Mouse (Mus musculus): ENCODE data around the gene Wfdc15b.
"Not testable (repeated sequence)": the region's sequence is repeated elsewhere in the genome, so short reads cannot be mapped to it uniquely, and the experiment has no call there.

Gene Wfdc15b

DNA sequence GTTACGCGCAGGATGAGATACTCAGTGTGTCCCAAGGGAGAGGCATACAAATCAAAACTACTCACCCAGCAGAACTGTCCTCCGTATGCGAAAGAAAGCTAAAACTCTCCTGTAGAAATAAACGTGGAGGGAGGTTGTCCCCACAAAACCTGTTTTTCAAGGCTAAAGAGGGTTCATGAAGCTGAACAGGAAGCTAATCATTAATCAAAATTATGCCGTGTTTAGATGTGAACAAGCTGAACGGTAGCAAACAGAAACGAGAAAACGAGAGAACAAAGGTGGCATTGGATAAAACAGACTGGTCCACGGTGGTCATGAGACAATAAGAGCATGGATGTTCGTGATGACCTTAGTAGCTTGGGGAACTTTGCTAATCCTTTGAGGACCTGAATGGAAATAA, at the start of gene Wfdc15b:
TSS of gene Wfdc15b (minus strand) at position 139 of the 400 bp plus-strand sequence.
- DNase-seq, result no peak

DNA sequence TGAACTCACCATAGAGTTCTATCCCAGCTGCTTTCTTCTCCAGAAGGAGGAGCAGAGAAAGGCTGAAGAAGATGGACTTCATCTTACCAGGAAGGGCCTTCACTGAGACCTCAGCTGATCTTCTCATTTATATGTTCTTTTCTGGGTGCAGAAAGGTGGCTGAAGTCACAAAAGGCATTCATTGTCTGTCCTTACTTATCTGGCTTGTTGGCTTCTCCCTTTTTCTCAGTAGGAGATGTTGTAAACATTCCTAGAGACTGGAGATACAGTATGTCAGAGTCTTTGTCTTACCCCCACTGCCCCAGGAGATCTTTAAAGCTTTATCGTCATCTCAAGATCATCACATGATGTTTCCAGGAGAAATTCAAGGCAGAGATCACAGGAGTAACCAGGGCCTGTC, 35.1 kb upstream of the Wfdc15b start, which contains the start of gene Svs3b:
TSS of gene Svs3b (minus strand) at position 101 of the 400 bp plus-strand sequence.
- not testable (repeated sequence) for DNase-seq

DNA sequence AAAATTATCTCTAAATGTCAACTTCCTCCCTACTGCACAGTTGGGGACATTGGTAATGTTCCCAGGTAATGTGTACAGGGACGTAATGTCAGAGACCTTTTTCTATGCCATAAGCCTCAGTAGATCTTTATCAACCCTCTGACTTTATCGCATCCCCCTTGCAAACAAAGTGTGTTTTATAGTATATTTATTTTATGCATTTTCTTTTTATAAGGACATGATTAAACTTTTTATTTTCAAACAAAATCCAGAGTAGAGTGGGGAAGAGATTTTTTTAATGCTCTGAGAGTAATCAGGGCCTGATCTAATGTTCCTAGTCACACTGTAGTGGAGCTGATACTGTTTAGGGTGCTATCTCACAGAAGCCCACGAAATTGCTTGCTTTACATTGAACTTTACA, 16.9 kb upstream of the Wfdc15b start, which contains the start of gene Svs2:
TSS of gene Svs2 (minus strand) at position 101 of the 400 bp plus-strand sequence.
- no peak for DNase-seq

- no peak for DNase-seq
Measured at GRCm38 (mm10) chr2:164232671-164233070, 11.2 kb upstream of the Wfdc15b start.

DNA sequence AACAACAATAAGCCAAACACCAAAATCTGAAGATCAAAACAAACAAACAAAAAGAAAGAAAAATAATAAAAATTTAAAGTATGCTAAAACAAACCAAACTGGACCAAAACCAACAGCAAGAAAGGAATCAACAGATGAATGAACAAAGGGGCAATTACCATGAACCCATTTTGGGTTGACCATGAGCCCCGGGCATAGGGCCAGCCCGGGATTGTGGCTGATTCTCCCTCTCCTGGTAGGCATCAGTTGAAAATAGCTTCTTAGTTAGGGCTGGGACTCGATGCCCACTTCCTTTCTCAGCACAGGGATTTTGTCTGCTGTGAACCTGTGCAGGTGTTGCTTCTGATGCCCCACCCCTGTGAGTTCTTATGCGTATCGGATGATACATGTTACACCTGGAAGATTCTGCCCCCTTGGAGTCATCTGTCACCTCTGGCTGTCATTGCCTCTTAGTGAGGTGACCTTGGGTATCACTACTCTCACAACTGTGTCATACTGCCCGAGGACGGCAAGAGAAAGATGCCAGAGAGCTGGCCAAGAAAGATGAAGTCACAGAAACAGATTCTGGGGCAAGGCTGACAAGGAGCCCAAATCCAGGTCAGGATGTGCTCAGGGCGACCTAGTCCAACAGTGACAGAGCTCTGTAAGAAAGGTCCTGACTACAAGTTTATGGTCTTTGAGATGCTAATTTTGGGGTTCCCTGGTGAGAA, 7.1 kb upstream of the Wfdc15b start:
- no peak for DNase-seq

DNA sequence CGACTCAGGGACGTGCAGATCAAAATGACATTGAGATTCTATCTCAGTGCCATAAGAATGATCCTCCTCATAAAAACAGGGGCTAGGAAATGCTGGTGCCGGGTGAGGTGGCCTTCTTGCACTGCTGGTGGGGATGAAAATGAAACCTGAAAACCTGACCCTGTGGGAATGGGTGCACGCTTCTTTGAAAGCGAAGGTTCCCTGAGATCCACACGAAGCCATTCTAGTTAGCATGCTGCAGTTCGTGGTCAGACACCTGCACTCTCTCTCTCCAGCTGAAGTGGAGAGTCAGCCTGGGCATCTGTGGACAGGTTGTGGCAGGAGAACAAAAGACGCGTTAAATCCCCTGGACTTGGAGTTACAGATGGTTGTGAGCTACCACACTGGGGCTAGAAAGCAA, 2.2 kb downstream of the Wfdc15b start:
- DNase-seq, result no peak

DNA sequence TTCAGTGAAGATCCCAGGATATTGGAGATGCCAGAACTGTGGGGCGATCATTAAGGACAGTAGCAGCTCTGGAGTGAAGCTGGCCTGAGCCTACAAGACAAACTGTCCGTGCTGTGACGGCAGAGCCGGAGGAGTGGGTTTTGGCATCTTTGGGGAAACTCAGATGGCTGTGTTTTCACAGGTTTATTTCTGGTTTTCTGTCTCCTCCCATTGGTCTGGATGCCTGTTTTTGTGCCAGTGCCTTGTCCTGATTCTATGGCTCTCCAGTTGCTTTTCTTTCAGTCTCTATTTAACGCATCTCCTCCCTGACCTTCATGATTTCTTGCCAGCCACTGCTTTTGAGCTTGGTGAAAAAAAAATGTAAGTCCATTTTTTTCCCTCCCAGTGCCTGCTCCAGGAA, 8.7 kb downstream of the Wfdc15b start:
- no peak for DNase-seq

- no peak for DNase-seq
Measured at GRCm38 (mm10) chr2:164210892-164211291, 10.6 kb downstream of the Wfdc15b start.

DNA sequence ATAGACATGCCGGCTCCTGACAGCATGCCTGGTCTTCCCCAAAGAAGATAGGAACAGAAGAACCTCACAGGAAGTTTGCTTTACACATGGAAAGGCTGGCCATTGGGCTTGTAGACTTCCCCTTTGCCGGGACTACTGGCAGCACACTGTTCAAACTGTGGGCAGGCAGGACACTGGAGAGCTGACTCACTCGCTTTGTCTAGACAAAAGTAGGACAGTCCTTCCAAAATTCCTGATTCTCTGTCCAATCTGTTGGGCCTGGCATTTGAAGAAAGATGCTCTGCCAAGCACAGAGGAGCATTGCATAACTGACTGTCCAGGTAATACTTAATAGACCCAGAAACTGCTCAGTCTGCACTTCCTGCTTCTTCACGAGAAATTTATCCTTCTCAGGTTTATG, 14.8 kb downstream of the Wfdc15b start:
- peak; percentile 61 for DNase-seq

DNA sequence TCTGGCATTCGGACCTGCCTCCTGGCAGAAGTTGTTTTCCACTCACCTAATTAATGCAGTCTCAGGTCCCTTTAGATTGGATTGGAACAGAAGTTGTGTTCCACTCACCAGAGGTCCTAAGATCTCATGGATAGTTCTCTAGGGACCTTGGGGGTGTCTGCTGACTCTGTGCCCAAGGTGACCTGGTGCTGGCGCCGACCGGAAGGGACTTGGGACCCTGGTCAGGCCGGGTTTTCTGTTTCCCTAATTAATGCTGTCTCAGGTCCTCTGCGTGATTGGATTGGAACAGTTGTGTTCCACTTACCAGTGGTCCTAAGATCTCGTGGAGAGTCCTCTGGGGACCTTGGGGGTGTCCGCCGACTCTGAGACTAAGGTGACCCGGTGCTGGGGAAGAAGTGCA, 15.4 kb downstream of the Wfdc15b start:
- not testable (repeated sequence) for DNase-seq

GRCm38 (mm10) chr2:164199626-164200327, 21.7 kb downstream of the Wfdc15b start, which contains the start of gene Wfdc15a:
Gene Wfdc15a (minus strand): TSS chr2:164200130.
- DNase-seq, result no peak

GRCm38 (mm10) chr2:164196700-164196990, 24.8 kb downstream of the Wfdc15b start:
- DNase-seq, result no peak

GRCm38 (mm10) chr2:164195971-164196699, 25.3 kb downstream of the Wfdc15b start:
- DNase-seq, result no peak

DNA sequence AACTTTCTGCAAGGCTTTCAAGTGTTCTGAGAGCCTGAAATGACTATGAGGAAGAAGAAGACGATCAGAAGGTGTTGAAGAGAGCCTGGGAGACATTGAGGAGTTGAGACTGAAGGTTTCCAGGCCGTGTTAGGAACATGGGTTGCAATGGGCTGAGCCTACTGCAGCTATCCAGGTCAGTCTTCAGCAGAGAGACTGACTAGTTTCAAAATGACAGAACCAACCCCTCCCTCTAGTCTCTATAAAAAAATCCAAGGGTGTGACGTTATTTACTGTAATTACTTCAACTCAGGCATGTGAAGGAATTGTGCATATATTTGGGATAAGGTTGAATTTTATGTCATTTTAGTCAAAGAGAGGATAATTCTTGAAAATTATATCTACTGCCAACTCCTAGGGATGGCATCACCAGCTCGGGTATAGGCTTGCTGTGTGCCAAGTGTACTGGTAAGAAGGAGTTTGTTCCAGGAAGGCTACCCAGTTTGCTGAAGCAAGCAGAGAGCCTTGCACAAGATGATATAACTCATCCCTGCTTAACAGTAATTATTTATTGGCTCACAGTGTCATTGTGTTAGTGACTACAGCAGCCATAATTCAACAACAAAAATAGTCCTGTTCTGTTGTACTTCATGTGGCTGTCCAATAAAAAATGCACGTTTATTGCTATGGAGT, 26.4 kb downstream of the Wfdc15b start:
- no peak for DNase-seq

DNA sequence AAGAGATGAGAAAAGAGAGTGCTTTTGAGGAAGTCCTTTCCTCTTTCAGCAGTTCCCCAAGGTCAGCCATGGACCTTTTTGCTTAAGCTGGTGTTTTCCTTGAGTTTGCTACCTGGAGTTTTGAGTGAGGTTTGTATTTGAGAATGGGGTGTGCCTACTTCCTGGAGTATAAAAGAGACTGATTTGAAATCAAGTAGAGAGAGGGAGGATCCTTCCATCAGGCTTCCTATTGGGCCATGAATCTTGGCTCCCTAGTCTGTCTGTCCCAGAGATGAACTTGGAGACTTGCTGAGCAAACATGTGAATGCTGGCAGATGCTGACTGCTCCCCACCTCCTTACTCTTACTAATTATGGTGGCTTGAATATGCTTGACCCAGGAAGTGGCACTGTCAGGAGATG, 29.2 kb downstream of the Wfdc15b start:
- no peak for DNase-seq

DNA sequence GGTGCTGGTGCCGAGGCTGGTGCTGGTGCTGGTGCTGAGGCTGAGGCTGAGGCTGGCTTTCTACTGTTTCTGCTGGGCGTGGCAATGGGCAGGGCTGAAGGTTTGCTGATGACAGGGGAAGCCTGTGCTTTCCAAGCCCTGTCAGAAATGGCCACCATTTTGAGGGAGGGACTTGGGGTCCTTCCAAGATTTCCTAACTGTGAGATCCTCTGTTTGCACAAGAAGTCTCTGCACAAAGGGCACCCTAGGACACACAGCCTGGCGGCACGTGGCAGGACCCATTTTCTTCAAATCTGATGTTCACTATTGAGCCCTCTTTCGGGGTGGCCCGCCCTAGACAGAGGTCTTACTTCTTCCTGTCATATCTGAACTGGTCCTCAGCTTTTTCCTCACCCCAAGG, 30.9 kb downstream of the Wfdc15b start, which contains the start of gene Wfdc12:
TSS of gene Wfdc12 (minus strand) at position 33 of the 400 bp plus-strand sequence.
- no peak for DNase-seq

GRCm38 (mm10) chr2:164188722-164189121, 32.7 kb downstream of the Wfdc15b start:
- DNase-seq, result no peak

- no peak for DNase-seq
Measured at GRCm38 (mm10) chr2:164184145-164184719, 37.2 kb downstream of the Wfdc15b start.

DNA sequence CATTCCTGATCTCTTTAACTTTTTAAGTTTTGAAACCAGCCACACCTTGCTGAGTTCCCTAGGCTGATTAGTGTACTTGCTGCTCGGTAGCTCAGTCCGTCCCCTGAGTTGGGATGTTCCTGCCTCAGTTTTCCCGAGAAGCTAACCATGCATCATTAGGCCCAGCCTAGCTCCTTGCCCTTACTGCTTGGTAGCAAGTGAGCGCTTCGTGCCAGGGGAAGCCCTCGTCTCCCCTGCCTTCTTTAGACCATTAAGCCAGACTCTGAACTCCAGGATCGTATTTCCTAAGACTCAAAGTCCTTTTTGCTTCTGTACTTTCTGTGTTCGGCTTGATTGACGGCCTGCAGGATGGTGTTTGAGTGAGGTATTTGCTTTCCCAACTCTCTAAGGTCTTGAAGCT, 38.1 kb downstream of the Wfdc15b start:
- DNase-seq, result no peak

DNA sequence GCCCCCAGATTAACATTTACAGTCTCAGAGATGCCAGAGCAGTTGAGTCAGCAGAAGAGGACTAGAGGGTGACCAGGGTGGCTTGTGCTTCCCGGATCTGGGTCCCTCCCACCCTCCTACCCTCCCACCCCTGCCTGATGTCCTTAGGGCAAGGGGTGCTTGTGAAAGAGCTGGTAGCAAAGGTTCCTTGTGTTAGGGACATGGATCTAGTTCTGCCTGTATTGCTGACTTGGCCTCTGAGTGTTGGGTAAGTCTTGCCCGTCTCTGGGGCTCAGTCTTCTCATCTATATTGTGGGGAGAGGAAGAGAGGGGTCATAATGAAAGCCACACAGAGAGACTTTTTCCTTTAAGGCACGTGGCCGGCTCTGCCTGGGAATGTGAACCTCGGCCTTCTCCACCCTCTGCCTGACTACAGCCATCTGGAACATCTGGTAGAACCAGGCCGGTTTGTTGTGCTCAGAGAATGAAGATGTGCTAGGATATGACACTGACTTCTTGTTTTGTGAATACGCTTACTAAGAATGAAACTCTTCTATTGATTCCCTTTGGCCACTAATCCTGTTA, 38.7 kb downstream of the Wfdc15b start, which contains the start of gene Wfdc5:
TSS of gene Wfdc5 (minus strand) at position 51 of the 564 bp plus-strand sequence.
- DNase-seq, result no peak

GRCm38 (mm10) chr2:164180770-164181169, 40.7 kb downstream of the Wfdc15b start:
- DNase-seq, result no peak

DNA sequence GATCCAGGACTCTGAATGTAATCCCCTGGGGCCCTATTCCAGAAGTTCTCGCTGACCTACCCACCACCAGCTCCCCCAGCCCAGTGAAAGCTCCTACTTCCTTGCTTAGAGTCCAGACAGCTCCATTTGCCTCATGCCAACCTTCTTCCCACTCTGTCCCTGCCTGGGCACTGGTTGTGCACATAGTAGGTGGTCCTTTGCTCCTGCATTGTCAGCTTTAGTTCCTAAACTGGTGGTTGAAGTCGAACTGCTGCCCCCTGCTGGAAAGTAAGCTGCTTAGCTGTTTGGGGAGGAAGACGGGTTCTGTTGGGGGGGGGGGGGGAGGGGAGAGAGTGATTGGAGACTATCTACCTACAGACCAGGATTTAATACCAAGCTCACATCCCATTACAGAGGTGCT, 41.3 kb downstream of the Wfdc15b start:
- no peak for DNase-seq

All from cerebellum, adult 11 months (tissue).